Mouse (Mus musculus): Measurements from ENCODE around the gene Akap10. TPM values are rescaled to one million over a fixed set of nuclear protein-coding genes. Genes with fewer than 3 reads are reported as not detected.

Gene Akap10
- total and polyA plus RNA-seq, 3 experiments = 17.7 to 20.1 TPM; not detected in 1

DNA sequence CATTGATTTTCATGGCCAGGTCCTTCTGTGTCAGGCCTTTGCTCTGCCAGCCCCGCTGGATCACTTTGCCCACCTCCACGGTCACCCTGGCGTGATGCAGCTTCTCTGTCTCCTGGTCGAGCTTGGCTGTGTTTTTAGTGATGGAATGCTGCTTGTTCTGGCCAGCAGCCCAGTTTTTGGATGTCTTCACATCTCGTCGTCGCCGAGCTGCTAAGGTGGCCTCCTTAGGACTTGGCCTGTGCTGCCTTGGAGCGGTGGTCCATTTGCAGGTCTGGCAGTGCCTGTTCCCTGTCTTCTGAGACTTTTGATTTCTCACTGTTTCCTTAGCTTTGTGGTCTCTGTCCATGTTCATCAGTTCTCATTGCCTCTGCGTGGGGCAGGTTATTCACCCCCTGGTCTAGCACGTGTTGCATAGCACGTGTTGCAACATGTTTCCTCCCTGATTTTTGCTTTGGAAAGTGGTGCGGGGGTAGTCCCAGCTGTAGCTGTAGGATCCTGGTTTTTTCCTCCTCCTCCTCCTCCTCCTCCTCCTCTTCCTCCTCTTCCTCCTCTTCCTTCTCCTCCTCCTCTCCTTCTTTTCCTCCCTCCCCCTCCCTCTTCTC is 44.2 kb upstream of the Akap10 start:
- H3K36me3 ChIP-seq (ENCODE audit: control insufficient read depth in 1 of 2, insufficient read depth in 2 of 2, low read length in 2 of 2) = peaks cover 0 to 1% of the 10 kb centered on the region in 2 experiments; a peak in 2 of 4 replicates
- H3K4me3 ChIP-seq (ENCODE audit: control insufficient read depth in 1 of 2, insufficient read depth in 1 of 2, low read depth in 2 of 2, low read length in 2 of 2) = no peak overlapping the region
- H3K79me2 ChIP-seq (ENCODE audit: control insufficient read depth, insufficient read depth, low read length, poor library complexity) = no peaks in the 10 kb centered on the region
- TF ChIP-seq MYC (IDR thresholded peaks at IDR 0.05; ENCODE audit: low read depth, low read length) (no peak), MAFK (IDR thresholded peaks at IDR 0.05; ENCODE audit: borderline replicate concordance, low read depth, low read length) (no peak), KAT2A (conservative IDR thresholded peaks at IDR 0.05; ENCODE audit: low read depth, low read length) (no peak), ETS1 (IDR thresholded peaks at IDR 0.05; ENCODE audit: low read depth, low read length) (no peak), CHD2 (IDR thresholded peaks at IDR 0.05; ENCODE audit: low read length) (no peak), GABPA (IDR thresholded peaks at IDR 0.05; ENCODE audit: low read depth, low read length) (no peak), USF2 (IDR thresholded peaks at IDR 0.05; ENCODE audit: borderline replicate concordance in 1 of 2, insufficient read depth in 1 of 2, low read depth in 1 of 2, low read length in 2 of 2) (no peak), ZC3H11A (IDR thresholded peaks at IDR 0.05; ENCODE audit: low read depth, low read length) (no peak), ZNF384 (IDR thresholded peaks at IDR 0.05; ENCODE audit: low read depth, low read length) (no peak), MYB (IDR thresholded peaks at IDR 0.05; ENCODE audit: low read depth, low read length) (no peak), UBTF (IDR thresholded peaks at IDR 0.05; ENCODE audit: borderline replicate concordance, insufficient read depth, low read depth, low read length) (no peak), BHLHE40 (IDR thresholded peaks at IDR 0.05; ENCODE audit: borderline replicate concordance, low read depth, low read length) (no peak), TBP (IDR thresholded peaks at IDR 0.05; ENCODE audit: low read depth, low read length) (no peak), CTCF (IDR thresholded peaks at IDR 0.05 in 2 of 3, conservative IDR thresholded peaks at IDR 0.05 in 1 of 3; ENCODE audit: control insufficient read depth in 1 of 3, insufficient read depth in 1 of 3, low read depth in 2 of 3, low read length in 3 of 3, poor library complexity in 1 of 3, severe bottlenecking in 1 of 3) (no peak), MXI1 (IDR thresholded peaks at IDR 0.05; ENCODE audit: low read depth, low read length) (no peak)
- no peaks in the 10 kb centered on the region for H3K27me3 ChIP-seq (ENCODE audit: control insufficient read depth in 1 of 2, insufficient read depth in 2 of 2, low read length in 2 of 2)
- H3K27ac ChIP-seq (ENCODE audit: control insufficient read depth, low read depth, low read length) = no peak overlapping the region
- no peaks in the 10 kb centered on the region for H3K4me1 ChIP-seq (ENCODE audit: control insufficient read depth in 1 of 2, insufficient read depth in 2 of 2, low read length in 2 of 2)
- DNase-seq (ENCODE audit: low read depth, low spot score) = no peak
- H3K9me3 ChIP-seq (replicated peaks; ENCODE audit: insufficient read depth, low read length) = no peaks in the 10 kb centered on the region
- no peak overlapping the region for H3K9ac ChIP-seq (ENCODE audit: control insufficient read depth, low read depth, low read length, poor library complexity, severe bottlenecking)

DNA sequence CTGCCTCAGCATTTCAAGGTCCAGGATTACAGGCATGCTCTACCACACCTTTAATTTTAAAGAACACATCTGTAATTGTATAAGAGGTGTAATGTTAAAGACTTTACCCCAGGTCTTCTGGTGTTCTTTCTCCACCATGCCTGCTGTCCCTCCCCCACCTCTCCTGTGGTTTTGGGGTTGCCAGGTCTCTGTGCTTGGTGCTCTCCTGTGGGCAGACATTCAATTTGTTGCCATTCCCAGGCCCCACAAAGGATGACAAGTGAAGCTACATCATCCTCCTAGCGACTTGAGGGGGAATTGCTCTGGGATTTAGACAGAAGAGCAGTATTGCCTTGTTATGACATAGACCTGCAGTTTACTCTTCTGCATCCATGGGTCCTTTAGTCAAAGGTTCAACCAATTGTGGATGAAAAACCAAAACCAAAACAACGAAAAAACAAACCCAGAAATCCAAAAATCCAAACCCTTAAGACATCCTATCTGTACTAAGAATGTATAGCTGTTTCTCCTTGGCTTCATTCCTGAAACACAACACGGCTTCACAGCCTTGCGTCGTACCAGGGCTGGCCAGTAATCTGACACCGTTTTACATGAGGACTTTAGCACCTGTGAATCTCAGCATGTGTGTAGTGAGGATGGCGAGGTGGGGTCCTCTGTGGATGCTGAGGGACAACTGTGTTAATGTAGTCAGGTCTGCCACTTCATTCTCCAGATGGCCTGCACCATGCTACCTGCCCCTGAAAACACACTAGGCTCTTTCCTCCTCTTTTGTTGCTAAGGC is 41.6 kb upstream of the Akap10 start:
- no peak for TF ChIP-seq RAD21 (IDR thresholded peaks at IDR 0.05; ENCODE audit: low read depth, low read length)
- no peak for TF ChIP-seq BHLHE40 (IDR thresholded peaks at IDR 0.05; ENCODE audit: borderline replicate concordance, low read depth, low read length)
- no peak for TF ChIP-seq TCF12 (IDR thresholded peaks at IDR 0.05; ENCODE audit: low read depth, low read length)
- TF ChIP-seq MAZ (IDR thresholded peaks at IDR 0.05; ENCODE audit: low read depth, low read length) = no peak
- TF ChIP-seq MYC (IDR thresholded peaks at IDR 0.05; ENCODE audit: low read depth, low read length) = no peak
- no peak for TF ChIP-seq MEF2A (IDR thresholded peaks at IDR 0.05; ENCODE audit: extremely low read depth, insufficient replicate concordance, low read depth, low read length, poor library complexity, severe bottlenecking)
- no peak for TF ChIP-seq ZMIZ1 (IDR thresholded peaks at IDR 0.05; ENCODE audit: low read depth, low read length)
- no peak overlapping the region for H3K9ac ChIP-seq (ENCODE audit: control insufficient read depth, low read depth, low read length, poor library complexity, severe bottlenecking)
- H3K36me3 ChIP-seq (ENCODE audit: control insufficient read depth in 1 of 2, insufficient read depth in 2 of 2, low read length in 2 of 2) = peaks cover 0 to 7% of the 10 kb centered on the region in 2 experiments; a peak in 2 of 4 replicates
- H3K9me3 ChIP-seq (replicated peaks; ENCODE audit: insufficient read depth, low read length) = no peaks in the 10 kb centered on the region
- no peak for DNase-seq (ENCODE audit: low read depth, low spot score)
- H3K79me2 ChIP-seq (ENCODE audit: control insufficient read depth, insufficient read depth, low read length, poor library complexity) = no peaks in the 10 kb centered on the region
- no peak overlapping the region for H3K4me3 ChIP-seq (ENCODE audit: control insufficient read depth in 1 of 2, insufficient read depth in 1 of 2, low read depth in 2 of 2, low read length in 2 of 2)
- H3K27me3 ChIP-seq (ENCODE audit: control insufficient read depth in 1 of 2, insufficient read depth in 2 of 2, low read length in 2 of 2) = no peaks in the 10 kb centered on the region
- H3K4me1 ChIP-seq (ENCODE audit: control insufficient read depth in 1 of 2, insufficient read depth in 2 of 2, low read length in 2 of 2) = peaks cover 0 to 6% of the 10 kb centered on the region in 2 experiments; a peak in 3 of 4 replicates
- H3K27ac ChIP-seq (ENCODE audit: control insufficient read depth, low read depth, low read length) = no peak overlapping the region

Data from MEL (cell line).